Mouse (Mus musculus) layer of hippocampus, adult 18-20 months (tissue): ENCODE results near the gene Lhcgr. TPM values are rescaled to one million over a fixed set of nuclear protein-coding genes. Genes with fewer than 3 reads are reported as not detected.
A peak's percentile ranks its signal among the peaks of the same experiment; 100 is the strongest.
"Not testable (repeated sequence)": the region's sequence is repeated elsewhere in the genome, so short reads cannot be mapped to it uniquely, and the experiment has no call there.

Experiments
- DNase-seq, 2 experiments: peaks; one replicate each; pipeline ENCODE4 v3.0.0; 2022; ENCODE audit warnings: low spot score in 2 of 2
- long read RNA-seq: library from polyadenylated mRNA; stranded (forward); transcript quantifications from one replicate; pipeline ENCODE4 v2.0.0, GENCODE M21; 2021
- total RNA-seq, 2 experiments: library from RNA; stranded (reverse); gene quantifications; 2 replicates each; pipeline ENCODE4 v1.2.3; 2021

Gene Lhcgr
- under 1 TPM; 0.15 to 0.20 TPM for total RNA-seq
- long read RNA-seq = 0 reads

- no peak for DNase-seq
Measured at GRCm38 (mm10) chr17:88791440-88792152, at the start of gene Lhcgr. Gene Lhcgr (minus strand): TSS chr17:88791990.

- peak; percentile 9 to 36 for DNase-seq
Measured at GRCm38 (mm10) chr17:88817601-88818000, 25.8 kb upstream of the Lhcgr start.

- DNase-seq = not testable (repeated sequence)
Measured at GRCm38 (mm10) chr17:88812943-88813342, 21.2 kb upstream of the Lhcgr start.

GRCm38 (mm10) chr17:88810807-88811206, 19.0 kb upstream of the Lhcgr start:
- DNase-seq = no peak

- DNase-seq = no peak
Measured at GRCm38 (mm10) chr17:88806421-88806820, 14.6 kb upstream of the Lhcgr start.

GRCm38 (mm10) chr17:88803441-88803840, 11.7 kb upstream of the Lhcgr start:
- DNase-seq = no peak

GRCm38 (mm10) chr17:88790680-88791079, 1.1 kb downstream of the Lhcgr start:
- DNase-seq = no peak

- no peak for DNase-seq
Measured at GRCm38 (mm10) chr17:88788392-88788791, 3.4 kb downstream of the Lhcgr start.

GRCm38 (mm10) chr17:88786881-88787280, 4.9 kb downstream of the Lhcgr start:
- no peak for DNase-seq

- DNase-seq = no peak
Measured at GRCm38 (mm10) chr17:88786385-88786784, 5.4 kb downstream of the Lhcgr start.

GRCm38 (mm10) chr17:88779148-88779547, 12.6 kb downstream of the Lhcgr start:
- DNase-seq = no peak

- DNase-seq = peak in 1 of 2 experiments; percentile 33
Measured at GRCm38 (mm10) chr17:88774103-88774526, 17.7 kb downstream of the Lhcgr start.

- DNase-seq = peak in 1 of 2 experiments; percentile 15
Measured at GRCm38 (mm10) chr17:88770081-88770480, 21.7 kb downstream of the Lhcgr start.

GRCm38 (mm10) chr17:88769283-88769859, 22.4 kb downstream of the Lhcgr start:
- DNase-seq = peak in 1 of 2 experiments; percentile 13

GRCm38 (mm10) chr17:88766857-88767256, 24.9 kb downstream of the Lhcgr start:
- DNase-seq = no peak

GRCm38 (mm10) chr17:88764136-88764485, 27.7 kb downstream of the Lhcgr start:
- DNase-seq = peak in 1 of 2 experiments; percentile 19

GRCm38 (mm10) chr17:88763396-88764135, 28.2 kb downstream of the Lhcgr start:
- DNase-seq = no peak

- peak in 1 of 2 experiments; percentile 41 for DNase-seq
Measured at GRCm38 (mm10) chr17:88758003-88758437, 33.8 kb downstream of the Lhcgr start.

GRCm38 (mm10) chr17:88755776-88756175, 36.0 kb downstream of the Lhcgr start:
- DNase-seq = no peak

- no peak for DNase-seq
Measured at GRCm38 (mm10) chr17:88753472-88753857, 38.3 kb downstream of the Lhcgr start.

- peak in 1 of 2 experiments; percentile 71 for DNase-seq
Measured at GRCm38 (mm10) chr17:88752827-88753471, 38.8 kb downstream of the Lhcgr start.
